Mouse (Mus musculus) MEL (cell line): ENCODE measurements at regions not wholly inside any gene's neighbourhood (a gene's known extent, or its start where the extent isn't known, plus 50 kb on each side); places are given as distances from the start of the nearest gene placed in this dataset.

ENCODE experiments used
- DNase-seq: peaks from one replicate; pipeline ENCODE4 v3.0.0; 2011; ENCODE audit warnings: low read depth, low spot score
- H3K27ac ChIP-seq: 2 replicates; pipeline ENCODE4 v1.5.1; 2012; ENCODE audit warnings: low read depth, mild to moderate bottlenecking, control low read depth, low read length, moderate library complexity; ENCODE audit not compliant: control insufficient read depth
- H3K27me3 ChIP-seq, 2 experiments: fragments of 150-350 bp in 1 of 2; sonication (generic) in 1 of 2; 2 replicates each; pipeline ENCODE4 v1.6.1; 2012; ENCODE audit warnings: low read length in 2 of 2, mild to moderate bottlenecking in 2 of 2, improper control_type of control experiment in 1 of 2, moderate library complexity in 1 of 2; ENCODE audit not compliant: insufficient read depth in 2 of 2, control insufficient read depth in 1 of 2
- H3K36me3 ChIP-seq, 2 experiments: 2 replicates each; pipeline ENCODE4 v1.6.1; 2012 to 2014; ENCODE audit warnings: low read length in 2 of 2, improper control_type of control experiment in 1 of 2, inconsistent platforms in 1 of 2, mild to moderate bottlenecking in 1 of 2; ENCODE audit not compliant: insufficient read depth in 2 of 2, control insufficient read depth in 1 of 2
- H3K4me1 ChIP-seq, 2 experiments: fragments of 150-350 bp in 1 of 2; sonication (generic) in 1 of 2; 2 replicates each; pipeline ENCODE4 v1.6.1; 2012; ENCODE audit warnings: low read length in 2 of 2, improper control_type of control experiment in 1 of 2, mild to moderate bottlenecking in 1 of 2; ENCODE audit not compliant: insufficient read depth in 2 of 2, control insufficient read depth in 1 of 2
- H3K4me3 ChIP-seq, 2 experiments: fragments of 150-350 bp in 1 of 2; sonication (generic) in 1 of 2; 2 replicates each; pipeline ENCODE4 v1.5.1; 2012; ENCODE audit warnings: low read depth in 2 of 2, low read length in 2 of 2, mild to moderate bottlenecking in 2 of 2, moderate library complexity in 2 of 2, control low read depth in 1 of 2, improper control_type of control experiment in 1 of 2; ENCODE audit not compliant: control insufficient read depth in 1 of 2, insufficient read depth in 1 of 2
- H3K79me2 ChIP-seq: 2 replicates; pipeline ENCODE4 v1.6.1; 2012; ENCODE audit warnings: mild to moderate bottlenecking, low read length, moderate library complexity; ENCODE audit not compliant: control insufficient read depth, poor library complexity, insufficient read depth
- H3K9ac ChIP-seq: 2 replicates; pipeline ENCODE4 v1.6.1; 2012; ENCODE audit warnings: low read depth, mild to moderate bottlenecking, control low read depth, low read length, moderate library complexity; ENCODE audit not compliant: control insufficient read depth, poor library complexity, severe bottlenecking
- H3K9me3 ChIP-seq: fragments of 150-350 bp; sonication (generic); replicated peaks from 2 replicates; pipeline ENCODE4 v1.6.1; 2012; ENCODE audit warnings: mild to moderate bottlenecking, low read length, improper control_type of control experiment, moderate library complexity; ENCODE audit not compliant: insufficient read depth
- CHD1 ChIP-seq: IDR thresholded peaks from 2 replicates; pipeline ENCODE4 v1.6.1; 2012; ENCODE audit warnings: low read depth, mild to moderate bottlenecking, inconsistent platforms, low read length, improper control_type of control experiment
- CHD2 ChIP-seq: IDR thresholded peaks from 2 replicates; pipeline ENCODE4 v1.6.1; 2011; ENCODE audit warnings: low read length, improper control_type of control experiment
- CTCF ChIP-seq, 3 experiments: IDR thresholded peaks in 2 of 3; conservative IDR thresholded peaks in 1 of 3; 2 replicates each; pipeline ENCODE4 v1.5.1; 2011 to 2012; ENCODE audit warnings: low read length in 3 of 3, low read depth in 2 of 3, mild to moderate bottlenecking in 2 of 3, improper control_type of control experiment in 1 of 3, inconsistent platforms in 1 of 3, mixed read lengths in 1 of 3, moderate library complexity in 1 of 3; ENCODE audit not compliant: control insufficient read depth in 1 of 3, insufficient read depth in 1 of 3, poor library complexity in 1 of 3, severe bottlenecking in 1 of 3
- E2F4 ChIP-seq: IDR thresholded peaks from 2 replicates; pipeline ENCODE4 v1.6.1; 2011; ENCODE audit warnings: low read depth, low read length, improper control_type of control experiment, borderline replicate concordance
- ELF1 ChIP-seq: IDR thresholded peaks from 2 replicates; pipeline ENCODE4 v1.6.1; 2014; ENCODE audit warnings: low read depth, mild to moderate bottlenecking, inconsistent platforms, low read length, improper control_type of control experiment, moderate library complexity
- ETS1 ChIP-seq: IDR thresholded peaks from 2 replicates; pipeline ENCODE4 v1.6.1; 2012; ENCODE audit warnings: low read depth, mild to moderate bottlenecking, inconsistent platforms, low read length, improper control_type of control experiment, moderate library complexity
- GABPA ChIP-seq: IDR thresholded peaks from 2 replicates; pipeline ENCODE4 v1.6.1; 2012; ENCODE audit warnings: low read depth, mild to moderate bottlenecking, inconsistent platforms, low read length, improper control_type of control experiment, moderate library complexity
- JUND ChIP-seq: IDR thresholded peaks from 2 replicates; pipeline ENCODE4 v1.6.1; 2011; ENCODE audit warnings: low read depth, mild to moderate bottlenecking, improper control_type of control experiment, low read length
- MAFK ChIP-seq: IDR thresholded peaks from 2 replicates; pipeline ENCODE4 v1.6.1; 2011; ENCODE audit warnings: low read depth, mild to moderate bottlenecking, low read length, improper control_type of control experiment, borderline replicate concordance
- MAX ChIP-seq: IDR thresholded peaks from 2 replicates; pipeline ENCODE4 v1.6.1; 2011; ENCODE audit warnings: low read length, improper control_type of control experiment
- MAZ ChIP-seq: IDR thresholded peaks from 2 replicates; pipeline ENCODE4 v1.6.1; 2012; ENCODE audit warnings: low read depth, mild to moderate bottlenecking, inconsistent platforms, low read length, improper control_type of control experiment
- MEF2A ChIP-seq: IDR thresholded peaks from 2 replicates; pipeline ENCODE4 v1.6.1; 2014; ENCODE audit warnings: low read depth, mild to moderate bottlenecking, inconsistent platforms, low read length, improper control_type of control experiment; ENCODE audit not compliant: poor library complexity, insufficient replicate concordance, severe bottlenecking; ENCODE audit errors: extremely low read depth
- MXI1 ChIP-seq: IDR thresholded peaks from 2 replicates; pipeline ENCODE4 v1.6.1; 2011; ENCODE audit warnings: mild to moderate bottlenecking, low read depth, low read length, improper control_type of control experiment
- NELFE ChIP-seq: IDR thresholded peaks from 2 replicates; pipeline ENCODE4 v1.6.1; 2011; ENCODE audit warnings: low read depth, low read length, improper control_type of control experiment
- NRF1 ChIP-seq: IDR thresholded peaks from 2 replicates; pipeline ENCODE4 v1.6.1; 2014; ENCODE audit warnings: low read depth, mild to moderate bottlenecking, inconsistent platforms, low read length, improper control_type of control experiment, moderate library complexity; ENCODE audit not compliant: poor library complexity, insufficient read depth, severe bottlenecking
- POLR2AphosphoS5 ChIP-seq: IDR thresholded peaks from 2 replicates; pipeline ENCODE4 v1.6.1; 2012; ENCODE audit warnings: low read depth, borderline replicate concordance, mild to moderate bottlenecking, inconsistent platforms, low read length, moderate library complexity, mixed read lengths
- RAD21 ChIP-seq: IDR thresholded peaks from 2 replicates; pipeline ENCODE4 v1.6.1; 2011; ENCODE audit warnings: mild to moderate bottlenecking, low read depth, low read length, improper control_type of control experiment
- RCOR1 ChIP-seq: IDR thresholded peaks from 2 replicates; pipeline ENCODE4 v1.6.1; 2012; ENCODE audit warnings: low read depth, mild to moderate bottlenecking, inconsistent platforms, low read length, improper control_type of control experiment
- SIN3A ChIP-seq: IDR thresholded peaks from 2 replicates; pipeline ENCODE4 v1.6.1; 2012; ENCODE audit warnings: low read length, improper control_type of control experiment, inconsistent platforms
- TBP ChIP-seq: IDR thresholded peaks from 2 replicates; pipeline ENCODE4 v1.8.0; 2011; ENCODE audit warnings: low read depth, low read length, improper control_type of control experiment
- USF2 ChIP-seq, 2 experiments: IDR thresholded peaks; 2 replicates each; pipeline ENCODE4 v1.6.1; 2011 to 2012; ENCODE audit warnings: improper control_type of control experiment in 2 of 2, low read length in 2 of 2, borderline replicate concordance in 1 of 2, inconsistent platforms in 1 of 2, low read depth in 1 of 2, mild to moderate bottlenecking in 1 of 2; ENCODE audit not compliant: insufficient read depth in 1 of 2
- ZC3H11A ChIP-seq: IDR thresholded peaks from 2 replicates; pipeline ENCODE4 v1.6.1; 2012; ENCODE audit warnings: low read depth, mild to moderate bottlenecking, inconsistent platforms, low read length, improper control_type of control experiment
- ZMIZ1 ChIP-seq: IDR thresholded peaks from 2 replicates; pipeline ENCODE4 v1.6.1; 2012; ENCODE audit warnings: low read depth, mild to moderate bottlenecking, inconsistent platforms, low read length, improper control_type of control experiment, moderate library complexity

DNA sequence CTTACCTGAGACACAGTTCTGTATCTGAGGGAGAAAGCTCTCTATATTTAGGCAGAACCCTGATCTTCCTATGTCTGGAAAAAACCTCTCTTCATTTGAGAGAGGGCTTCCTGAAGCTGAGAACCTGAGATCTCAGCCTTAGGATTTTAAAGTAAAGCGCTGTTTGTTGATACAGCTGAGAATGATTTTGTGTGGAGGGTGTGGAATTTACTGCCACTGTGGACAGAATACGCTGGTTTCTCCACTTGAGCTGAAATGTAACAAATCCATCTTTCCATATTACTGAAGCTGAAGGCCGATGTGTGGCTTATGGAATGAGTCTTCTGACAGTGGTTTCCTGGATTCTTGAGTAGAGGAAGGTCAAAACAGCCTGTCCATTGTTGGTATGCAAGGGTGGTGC is 225.2 kb upstream of the Thbs1 start:
- no peak for DNase-seq
- Histone ChIP-seq H3K9me3 (no peaks in the 10 kb centered on the region), H3K79me2 (no peaks in the 10 kb centered on the region), H3K4me3 (no peak overlapping the region), H3K4me1 (no peaks in the 10 kb centered on the region), H3K9ac (no peak overlapping the region), H3K27me3 (no peaks in the 10 kb centered on the region), H3K36me3 (no peaks in the 10 kb centered on the region), H3K27ac (no peak overlapping the region)
- TF ChIP-seq CHD2: no peak
- TF ChIP-seq E2F4: no peak
- no peak for TF ChIP-seq CTCF (IDR thresholded peaks at IDR 0.05 in 2 of 3, conservative IDR thresholded peaks at IDR 0.05 in 1 of 3; ENCODE audit: control insufficient read depth in 1 of 3, insufficient read depth in 1 of 3, low read depth in 2 of 3, low read length in 3 of 3, poor library complexity in 1 of 3, severe bottlenecking in 1 of 3)
- no peak for TF ChIP-seq MEF2A
- TF ChIP-seq ELF1: no peak
- TF ChIP-seq JUND: no peak
- no peak for TF ChIP-seq ETS1
- TF ChIP-seq MXI1: no peak
- TF ChIP-seq CHD1: no peak
- TF ChIP-seq POLR2AphosphoS5: no peak
- no peak for TF ChIP-seq MAFK
- TF ChIP-seq USF2 (IDR thresholded peaks at IDR 0.05; ENCODE audit: borderline replicate concordance in 1 of 2, insufficient read depth in 1 of 2, low read depth in 1 of 2, low read length in 2 of 2): no peak
- TF ChIP-seq ZMIZ1: no peak
- no peak for TF ChIP-seq TBP
- no peak for TF ChIP-seq NRF1
- TF ChIP-seq GABPA: no peak
- TF ChIP-seq NELFE: no peak
- no peak for TF ChIP-seq RAD21

DNA sequence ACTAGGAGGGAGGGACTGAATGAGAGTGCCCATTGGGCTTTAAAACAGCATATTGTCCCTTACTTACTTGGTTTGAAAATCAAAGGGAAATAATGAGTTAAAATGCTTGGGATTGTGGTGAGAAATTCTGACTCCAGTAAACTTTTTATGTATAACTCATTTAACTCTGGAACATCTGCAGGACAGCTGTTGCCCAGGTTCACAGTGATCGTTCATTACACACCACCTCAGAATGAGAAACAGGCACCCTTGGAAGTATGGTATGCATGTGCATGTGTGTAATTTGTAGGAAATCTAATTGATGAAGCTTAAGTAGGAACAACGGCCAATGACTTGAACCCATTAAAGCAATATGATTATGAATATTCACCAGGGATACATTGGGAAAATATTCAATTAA is 210.4 kb upstream of the Thbs1 start:
- no peak overlapping the region for H3K4me3 ChIP-seq
- no peak for DNase-seq
- no peak for TF ChIP-seq E2F4
- TF ChIP-seq ETS1: no peak
- TF ChIP-seq SIN3A: no peak
- TF ChIP-seq RCOR1: no peak
- TF ChIP-seq MAX: no peak
- TF ChIP-seq RAD21: no peak
- no peak for TF ChIP-seq TBP
- TF ChIP-seq CTCF (IDR thresholded peaks at IDR 0.05 in 2 of 3, conservative IDR thresholded peaks at IDR 0.05 in 1 of 3; ENCODE audit: control insufficient read depth in 1 of 3, insufficient read depth in 1 of 3, low read depth in 2 of 3, low read length in 3 of 3, poor library complexity in 1 of 3, severe bottlenecking in 1 of 3): no peak
- TF ChIP-seq ZC3H11A: no peak
- no peak for TF ChIP-seq CHD1
- TF ChIP-seq ELF1: no peak
- TF ChIP-seq ZMIZ1: no peak
- no peak for TF ChIP-seq MAZ
- TF ChIP-seq, all 39 proteins: peak for 0
- Histone ChIP-seq H3K4me1 (no peaks in the 10 kb centered on the region), H3K27ac (no peak overlapping the region), H3K9ac (no peak overlapping the region), H3K36me3 (no peaks in the 10 kb centered on the region), H3K9me3 (no peaks in the 10 kb centered on the region), H3K79me2 (no peaks in the 10 kb centered on the region), H3K27me3 (no peaks in the 10 kb centered on the region)
